In the genomic region with DNA sequence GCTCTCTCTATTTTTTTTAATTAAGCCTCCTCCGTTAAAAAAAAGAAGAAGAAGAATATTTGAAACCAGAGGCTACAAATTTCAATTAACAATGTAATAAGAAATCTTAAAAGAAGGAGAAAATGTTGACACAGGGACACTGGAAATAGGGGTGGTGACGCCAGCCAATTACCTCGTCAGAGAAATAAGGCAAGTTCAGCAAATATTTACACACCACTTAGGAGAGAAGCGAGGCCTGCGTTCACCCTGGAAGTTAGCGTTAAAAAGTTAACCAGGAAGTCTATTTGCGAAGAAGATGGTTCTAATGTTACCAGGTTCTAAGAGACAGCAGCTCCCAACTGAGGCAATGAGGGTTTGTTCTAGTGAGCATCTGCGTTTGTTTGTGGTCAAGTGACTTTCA, we compare ENCODE assay signal across 27 mouse cellular contexts. TPM values are rescaled to one million over a fixed set of nuclear protein-coding genes. Genes with fewer than 3 reads are reported as not detected.
DNase-seq lines count a peak whose midpoint lies in the region; ATAC-seq and TF ChIP-seq lines count a peak whose summit lies in the region.
"Had no signal": no experiment of that assay in that cellular context is flagged by ENCODE, and none has a peak within 500 bp of the region (broad histone marks: within the 10 kb centered on the region; RNA-seq: fewer than 3 reads in every experiment).

No protein-coding gene starts in this region.

- H3K4me3 ChIP-seq in liver, postnatal 0 days (ENCODE audit: low read depth, low read length) = no peak overlapping the region
- H3K4me3 ChIP-seq in lung, embryonic 15.5 days = no peak overlapping the region
- H3K4me3 ChIP-seq in stomach, postnatal 0 days (ENCODE audit: low read depth, low read length) = no peak overlapping the region
- H3K4me3 ChIP-seq: embryonic facial prominence, embryonic 10.5 days; embryonic facial prominence, embryonic 15.5 days; forebrain, embryonic 12.5 days; hindbrain, embryonic 10.5 days; hindbrain, embryonic 15.5 days; limb, embryonic 13.5 days; liver, embryonic 12.5 days had no signal

- H3K36me3 ChIP-seq in liver, postnatal 0 days (replicated peaks; ENCODE audit: insufficient read depth, low read length) = no peaks in the 10 kb centered on the region
- H3K36me3 ChIP-seq in lung, embryonic 15.5 days = peaks cover 15% of the 10 kb centered on the region
- H3K36me3 ChIP-seq in stomach, postnatal 0 days (ENCODE audit: control insufficient read depth, insufficient read depth, low read length) = no peaks in the 10 kb centered on the region
- H3K36me3 ChIP-seq: embryonic facial prominence, embryonic 15.5 days had no signal

- H3K27me3 ChIP-seq in liver, postnatal 0 days (ENCODE audit: insufficient read depth, low read length) = no peaks in the 10 kb centered on the region
- no peaks in the 10 kb centered on the region for H3K27me3 ChIP-seq in lung, embryonic 15.5 days
- H3K27me3 ChIP-seq in stomach, postnatal 0 days (ENCODE audit: control insufficient read depth, insufficient read depth, low read length) = no peaks in the 10 kb centered on the region
- H3K27me3 ChIP-seq: embryonic facial prominence, embryonic 15.5 days; hindbrain, embryonic 15.5 days; limb, embryonic 13.5 days; liver, embryonic 12.5 days had no signal

- H3K9me3 ChIP-seq in liver, postnatal 0 days (ENCODE audit: low read length) = no peaks in the 10 kb centered on the region
- no peaks in the 10 kb centered on the region for H3K9me3 ChIP-seq in lung, embryonic 15.5 days
- no peaks in the 10 kb centered on the region for H3K9me3 ChIP-seq in stomach, postnatal 0 days (ENCODE audit: control insufficient read depth, low read length)
- H3K9me3 ChIP-seq: embryonic facial prominence, embryonic 10.5 days; embryonic facial prominence, embryonic 15.5 days; forebrain, embryonic 12.5 days; G1E; hindbrain, embryonic 10.5 days; hindbrain, embryonic 15.5 days; limb, embryonic 13.5 days; liver, embryonic 12.5 days had no signal

- H3K4me1 ChIP-seq in liver, postnatal 0 days (ENCODE audit: insufficient read depth) = peaks cover 19% of the 10 kb centered on the region
- H3K4me1 ChIP-seq in lung, embryonic 15.5 days = peaks cover 17% of the 10 kb centered on the region
- no peaks in the 10 kb centered on the region for H3K4me1 ChIP-seq in stomach, postnatal 0 days (replicated peaks; ENCODE audit: control insufficient read depth, insufficient read depth)

- H3K4me2 ChIP-seq in liver, postnatal 0 days (ENCODE audit: low read depth, low read length) = no peak overlapping the region
- no peak overlapping the region; the same call in 1 of the 2 replicates for H3K4me2 ChIP-seq in lung, embryonic 15.5 days
- H3K4me2 ChIP-seq in stomach, postnatal 0 days (replicated peaks; ENCODE audit: low read depth) = no peak overlapping the region
- H3K4me2 ChIP-seq: embryonic facial prominence, embryonic 15.5 days; forebrain, embryonic 12.5 days; hindbrain, embryonic 15.5 days; limb, embryonic 13.5 days; liver, embryonic 12.5 days had no signal

- ATAC-seq in liver, postnatal 0 days = no peak
- no peak for ATAC-seq in lung, embryonic 15.5 days (ENCODE audit: borderline replicate concordance, extremely low read depth, low FRiP score, low TSS enrichment)
- ATAC-seq in stomach, postnatal 0 days (ENCODE audit: low FRiP score, low TSS enrichment) = no peak
- ATAC-seq: forebrain, postnatal 0 days; inflammation-experienced regulatory T-cells, adult 6 months; liver, embryonic 12.5 days had no signal

- no peak for TF ChIP-seq EP300 in liver, postnatal 0 days (IDR thresholded peaks at IDR 0.05; ENCODE audit: low read depth)
- no peak for TF ChIP-seq EP300 in stomach, postnatal 0 days (optimal IDR thresholded peaks at IDR 0.05)

- no peak for TF ChIP-seq CTCF in liver, postnatal 0 days (IDR thresholded peaks at IDR 0.05; ENCODE audit: low read depth)
- TF ChIP-seq CTCF in stomach, postnatal 0 days (IDR thresholded peaks at IDR 0.05; ENCODE audit: low read depth) = no peak

- WGBS in liver, postnatal 0 days (ENCODE audit: insufficient replicate concordance) = 62% methylated on average over 8 of the region's 8 CpGs
- 57% methylated on average over 8 of the region's 8 CpGs for WGBS in lung, embryonic 15.5 days
- 56% methylated on average over 8 of the region's 8 CpGs for WGBS in stomach, postnatal 0 days

- H3K27ac ChIP-seq in liver, postnatal 0 days (ENCODE audit: low read depth) = 0 out of 2 replicates have a peak overlapping the region, but pooled peaks have one; percentile 2
- peak overlapping the region; percentile 64 for H3K27ac ChIP-seq in lung, embryonic 15.5 days
- peak overlapping the region; percentile 76 for H3K27ac ChIP-seq in stomach, postnatal 0 days (replicated peaks)
- H3K27ac ChIP-seq: embryonic facial prominence, embryonic 10.5 days; embryonic facial prominence, embryonic 15.5 days; forebrain, embryonic 12.5 days; hindbrain, embryonic 10.5 days; hindbrain, embryonic 15.5 days; kidney, postnatal 0 days; limb, embryonic 13.5 days; liver, embryonic 12.5 days had no signal

- DNase-seq in liver, postnatal 0 days = no peak
- no peak for DNase-seq in liver
- DNase-seq in lung, postnatal 36 days = peak; percentile 72
- DNase-seq in stomach, postnatal 0 days (ENCODE audit: low spot score) = peak; percentile 68
- DNase-seq in cerebellum, adult 11-12 months = no peak
- no peak for DNase-seq in frontal cortex, postnatal 25 days (ENCODE audit: low spot score in 2 of 2)
- DNase-seq: adrenal gland, adult 8-10 months; cerebellum, adult 2 months; cerebellum, postnatal 25 days; forebrain, postnatal 0 days; gastrocnemius, postnatal 10 days; heart, postnatal 14 days; kidney, adult 8-10 months; midbrain, embryonic 14.5 days; thymus, adult 18-20 months; thymus, postnatal 36 days had no signal

- H3K9ac ChIP-seq in liver, postnatal 0 days (replicated peaks) = no peak overlapping the region
- no peak overlapping the region for H3K9ac ChIP-seq in lung, embryonic 15.5 days
- no peak overlapping the region for H3K9ac ChIP-seq in stomach, postnatal 0 days (ENCODE audit: low read length)
- H3K9ac ChIP-seq: embryonic facial prominence, embryonic 15.5 days; forebrain, embryonic 12.5 days; forebrain, postnatal 0 days; hindbrain, embryonic 15.5 days; limb, embryonic 13.5 days; liver, embryonic 12.5 days had no signal

RNA-seq across cellular contexts. Expression of gene 3110082I17Rik, which starts 3.1 kb away (rescaled TPM):
- 7.5 and 9.5 TPM in 2 replicates for polyA plus RNA-seq in liver, postnatal 0 days (2015; fragmentation: Nextera tagmentation; extraction: Ambion mirVana)
- polyA plus RNA-seq in lung, embryonic 15.5 days (2015; fragmentation: Nextera tagmentation; extraction: Ambion mirVana) = 40.0 and 41.8 TPM in 2 replicates
- polyA plus RNA-seq in stomach, postnatal 0 days (2015; fragmentation: Nextera tagmentation; extraction: Ambion mirVana) = 19.2 and 19.7 TPM in 2 replicates

RNA-seq across cellular contexts. Expression of gene Zfand2a, which starts 27.1 kb away (rescaled TPM):
- polyA plus RNA-seq in liver, postnatal 0 days (2015; fragmentation: Nextera tagmentation; extraction: Ambion mirVana) = 1.8 TPM in 2 replicates
- 7.7 and 9.5 TPM in 2 replicates for polyA plus RNA-seq in lung, embryonic 15.5 days (2015; fragmentation: Nextera tagmentation; extraction: Ambion mirVana)
- polyA plus RNA-seq in stomach, postnatal 0 days (2015; fragmentation: Nextera tagmentation; extraction: Ambion mirVana) = 5.3 and 6.7 TPM in 2 replicates

RNA-seq across cellular contexts. Expression of gene Gper1, which starts 34.3 kb away (rescaled TPM):
- 0.09 and 0.11 TPM in 2 replicates for polyA plus RNA-seq in liver, postnatal 0 days (2015; fragmentation: Nextera tagmentation; extraction: Ambion mirVana)
- 6.1 and 6.6 TPM in 2 replicates for polyA plus RNA-seq in lung, embryonic 15.5 days (2015; fragmentation: Nextera tagmentation; extraction: Ambion mirVana)
- polyA plus RNA-seq in stomach, postnatal 0 days (2015; fragmentation: Nextera tagmentation; extraction: Ambion mirVana) = 2.8 and 3.2 TPM in 2 replicates
- polyA plus RNA-seq: G1E; inflammation-experienced regulatory T-cells, adult 6 months had no signal

RNA-seq across cellular contexts. Expression of gene C130050O18Rik, which starts 52.2 kb away (rescaled TPM):
- 1.9 and 2.0 TPM in 2 replicates for polyA plus RNA-seq in liver, postnatal 0 days (2015; fragmentation: Nextera tagmentation; extraction: Ambion mirVana)
- polyA plus RNA-seq in lung, embryonic 15.5 days (2015; fragmentation: Nextera tagmentation; extraction: Ambion mirVana) = 0.86 and 1.0 TPM in 2 replicates
- polyA plus RNA-seq in stomach, postnatal 0 days (2015; fragmentation: Nextera tagmentation; extraction: Ambion mirVana) = 0.41 and 0.46 TPM in 2 replicates
- polyA plus RNA-seq: inflammation-experienced regulatory T-cells, adult 6 months had no signal

Comparison
In these comparisons a context has a peak if more than half of its experiments do, and no peak if none do; other contexts are left out.
1. DNase-seq: peak in lung, postnatal 36 days (single experiment) and stomach, postnatal 0 days (single experiment); none in liver, postnatal 0 days (single experiment), liver (single experiment), cerebellum, adult 11-12 months (single experiment) and frontal cortex, postnatal 25 days (0 of 2).
2. H3K27ac ChIP-seq: peak in every context shown above with its lines; median percentile 76 in stomach, postnatal 0 days; 64 in lung, embryonic 15.5 days; 2 in liver, postnatal 0 days.